Mouse (Mus musculus) MEL (cell line): ENCODE results near the gene Tm9sf2. TPM values are rescaled to one million over a fixed set of nuclear protein-coding genes. Genes with fewer than 3 reads are reported as not detected.
A peak's percentile ranks its signal among the peaks of the same experiment; 100 is the strongest.

ENCODE experiments used
- DNase-seq: peaks from one replicate; pipeline ENCODE4 v3.0.0; 2011; ENCODE audit warnings: low read depth, low spot score
- H3K27ac ChIP-seq: 2 replicates; pipeline ENCODE4 v1.5.1; 2012; ENCODE audit warnings: low read depth, mild to moderate bottlenecking, control low read depth, low read length, moderate library complexity; ENCODE audit not compliant: control insufficient read depth
- H3K27me3 ChIP-seq, 2 experiments: fragments of 150-350 bp in 1 of 2; sonication (generic) in 1 of 2; 2 replicates each; pipeline ENCODE4 v1.6.1; 2012; ENCODE audit warnings: low read length in 2 of 2, mild to moderate bottlenecking in 2 of 2, improper control_type of control experiment in 1 of 2, moderate library complexity in 1 of 2; ENCODE audit not compliant: insufficient read depth in 2 of 2, control insufficient read depth in 1 of 2
- H3K36me3 ChIP-seq, 2 experiments: 2 replicates each; pipeline ENCODE4 v1.6.1; 2012 to 2014; ENCODE audit warnings: low read length in 2 of 2, improper control_type of control experiment in 1 of 2, inconsistent platforms in 1 of 2, mild to moderate bottlenecking in 1 of 2; ENCODE audit not compliant: insufficient read depth in 2 of 2, control insufficient read depth in 1 of 2
- H3K4me1 ChIP-seq, 2 experiments: fragments of 150-350 bp in 1 of 2; sonication (generic) in 1 of 2; 2 replicates each; pipeline ENCODE4 v1.6.1; 2012; ENCODE audit warnings: low read length in 2 of 2, improper control_type of control experiment in 1 of 2, mild to moderate bottlenecking in 1 of 2; ENCODE audit not compliant: insufficient read depth in 2 of 2, control insufficient read depth in 1 of 2
- H3K4me3 ChIP-seq, 2 experiments: fragments of 150-350 bp in 1 of 2; sonication (generic) in 1 of 2; 2 replicates each; pipeline ENCODE4 v1.5.1; 2012; ENCODE audit warnings: low read depth in 2 of 2, low read length in 2 of 2, mild to moderate bottlenecking in 2 of 2, moderate library complexity in 2 of 2, control low read depth in 1 of 2, improper control_type of control experiment in 1 of 2; ENCODE audit not compliant: control insufficient read depth in 1 of 2, insufficient read depth in 1 of 2
- H3K79me2 ChIP-seq: 2 replicates; pipeline ENCODE4 v1.6.1; 2012; ENCODE audit warnings: mild to moderate bottlenecking, low read length, moderate library complexity; ENCODE audit not compliant: control insufficient read depth, poor library complexity, insufficient read depth
- H3K9ac ChIP-seq: 2 replicates; pipeline ENCODE4 v1.6.1; 2012; ENCODE audit warnings: low read depth, mild to moderate bottlenecking, control low read depth, low read length, moderate library complexity; ENCODE audit not compliant: control insufficient read depth, poor library complexity, severe bottlenecking
- H3K9me3 ChIP-seq: fragments of 150-350 bp; sonication (generic); replicated peaks from 2 replicates; pipeline ENCODE4 v1.6.1; 2012; ENCODE audit warnings: mild to moderate bottlenecking, low read length, improper control_type of control experiment, moderate library complexity; ENCODE audit not compliant: insufficient read depth
- CHD2 ChIP-seq: IDR thresholded peaks from 2 replicates; pipeline ENCODE4 v1.6.1; 2011; ENCODE audit warnings: low read length, improper control_type of control experiment
- CTCF ChIP-seq, 3 experiments: IDR thresholded peaks in 2 of 3; conservative IDR thresholded peaks in 1 of 3; 2 replicates each; pipeline ENCODE4 v1.5.1; 2011 to 2012; ENCODE audit warnings: low read length in 3 of 3, low read depth in 2 of 3, mild to moderate bottlenecking in 2 of 3, improper control_type of control experiment in 1 of 3, inconsistent platforms in 1 of 3, mixed read lengths in 1 of 3, moderate library complexity in 1 of 3; ENCODE audit not compliant: control insufficient read depth in 1 of 3, insufficient read depth in 1 of 3, poor library complexity in 1 of 3, severe bottlenecking in 1 of 3
- EP300 ChIP-seq, 2 experiments: IDR thresholded peaks; 2 replicates each; pipeline ENCODE4 v1.6.1; 2011; ENCODE audit warnings: improper control_type of control experiment in 2 of 2, low read length in 2 of 2, low read depth in 1 of 2, mild to moderate bottlenecking in 1 of 2
- JUND ChIP-seq: IDR thresholded peaks from 2 replicates; pipeline ENCODE4 v1.6.1; 2011; ENCODE audit warnings: low read depth, mild to moderate bottlenecking, improper control_type of control experiment, low read length
- KAT2A ChIP-seq: conservative IDR thresholded peaks from 2 replicates; pipeline ENCODE4 v1.6.1; 2012; ENCODE audit warnings: low read depth, low read length, improper control_type of control experiment, inconsistent platforms
- MAFK ChIP-seq: IDR thresholded peaks from 2 replicates; pipeline ENCODE4 v1.6.1; 2011; ENCODE audit warnings: low read depth, mild to moderate bottlenecking, low read length, improper control_type of control experiment, borderline replicate concordance
- MAZ ChIP-seq: IDR thresholded peaks from 2 replicates; pipeline ENCODE4 v1.6.1; 2012; ENCODE audit warnings: low read depth, mild to moderate bottlenecking, inconsistent platforms, low read length, improper control_type of control experiment
- MEF2A ChIP-seq: IDR thresholded peaks from 2 replicates; pipeline ENCODE4 v1.6.1; 2014; ENCODE audit warnings: low read depth, mild to moderate bottlenecking, inconsistent platforms, low read length, improper control_type of control experiment; ENCODE audit not compliant: poor library complexity, insufficient replicate concordance, severe bottlenecking; ENCODE audit errors: extremely low read depth
- MXI1 ChIP-seq: IDR thresholded peaks from 2 replicates; pipeline ENCODE4 v1.6.1; 2011; ENCODE audit warnings: mild to moderate bottlenecking, low read depth, low read length, improper control_type of control experiment
- MYB ChIP-seq: IDR thresholded peaks from 2 replicates; pipeline ENCODE4 v1.6.1; 2011; ENCODE audit warnings: mild to moderate bottlenecking, low read depth, low read length, improper control_type of control experiment
- NELFE ChIP-seq: IDR thresholded peaks from 2 replicates; pipeline ENCODE4 v1.6.1; 2011; ENCODE audit warnings: low read depth, low read length, improper control_type of control experiment
- RAD21 ChIP-seq: IDR thresholded peaks from 2 replicates; pipeline ENCODE4 v1.6.1; 2011; ENCODE audit warnings: mild to moderate bottlenecking, low read depth, low read length, improper control_type of control experiment
- SMC3 ChIP-seq: IDR thresholded peaks from 2 replicates; pipeline ENCODE4 v1.6.1; 2011; ENCODE audit warnings: low read depth, low read length, improper control_type of control experiment
- TBP ChIP-seq: IDR thresholded peaks from 2 replicates; pipeline ENCODE4 v1.8.0; 2011; ENCODE audit warnings: low read depth, low read length, improper control_type of control experiment
- TCF12 ChIP-seq: IDR thresholded peaks from 2 replicates; pipeline ENCODE4 v1.6.1; 2014; ENCODE audit warnings: low read depth, mild to moderate bottlenecking, inconsistent platforms, low read length, improper control_type of control experiment, moderate library complexity
- ZC3H11A ChIP-seq: IDR thresholded peaks from 2 replicates; pipeline ENCODE4 v1.6.1; 2012; ENCODE audit warnings: low read depth, mild to moderate bottlenecking, inconsistent platforms, low read length, improper control_type of control experiment
- polyA plus RNA-seq, 2 experiments: library from polyadenylated mRNA; stranded (reverse) in 1 of 2; unstranded in 1 of 2; fragments of >175 nt in 1 of 2; fragments of >200 nt in 1 of 2; gene quantifications; 2 replicates each; pipeline versions ENCODE4 v1.2.1 to v1.2.4; 2012; ENCODE audit warnings: low replicate concordance in 2 of 2, low read depth in 1 of 2; ENCODE audit not compliant: insufficient read length in 2 of 2, insufficient read depth in 1 of 2, missing spikeins in 1 of 2
- total RNA-seq: library from RNA; depleted of rRNA; stranded (reverse); fragments of 300-350 nt; gene quantifications from 2 replicates; pipeline ENCODE4 v1.2.3, GENCODE M21; 2012

The Tm9sf2 gene
- total and polyA plus RNA-seq, 3 experiments = 59.6 to 62.7 TPM; not detected in 1

- no peak overlapping the region for H3K9ac ChIP-seq
- no peaks in the 10 kb centered on the region for H3K9me3 ChIP-seq
- H3K4me3 ChIP-seq = no peak overlapping the region
- no peaks in the 10 kb centered on the region for H3K27me3 ChIP-seq
- H3K36me3 ChIP-seq = peaks cover 0 to 53% of the 10 kb centered on the region in 2 experiments; a peak in 3 of 4 replicates
- 0 out of 4 replicates have a peak, but pooled peaks cover 0 to 2% of the 10 kb centered on the region in 2 experiments for H3K4me1 ChIP-seq
- H3K27ac ChIP-seq = no peak overlapping the region
- no peaks in the 10 kb centered on the region; the same call in 1 of the 2 replicates for H3K79me2 ChIP-seq
- no peak for TF ChIP-seq MEF2A
- TF ChIP-seq NELFE = no peak
- peak; percentile 42; the same call in 1 of the 2 replicates for TF ChIP-seq SMC3
- TF ChIP-seq TBP = no peak
- peak in 1 of 3 experiments; percentile 41; a peak in 2 of 6 replicates for TF ChIP-seq CTCF (IDR thresholded peaks at IDR 0.05 in 2 of 3, conservative IDR thresholded peaks at IDR 0.05 in 1 of 3; ENCODE audit: control insufficient read depth in 1 of 3, insufficient read depth in 1 of 3, low read depth in 2 of 3, low read length in 3 of 3, poor library complexity in 1 of 3, severe bottlenecking in 1 of 3)
- no peak for TF ChIP-seq EP300 (IDR thresholded peaks at IDR 0.05; ENCODE audit: low read depth in 1 of 2, low read length in 2 of 2)
- TF ChIP-seq RAD21 = peak; percentile 35
- 0 out of 2 replicates have a peak, but pooled peaks have one; percentile 15 for TF ChIP-seq ZC3H11A
- no peak for TF ChIP-seq TCF12
- TF ChIP-seq MAFK = no peak
- no peak for TF ChIP-seq JUND
- TF ChIP-seq KAT2A = no peak
- no peak for DNase-seq
Measured at GRCm38 (mm10) chr14:122131644-122132043, 24.8 kb downstream of the Tm9sf2 start.

- no peak overlapping the region for H3K9ac ChIP-seq
- peaks cover 5 to 8% of the 10 kb centered on the region in 2 experiments; a peak in 2 of 4 replicates for H3K4me1 ChIP-seq
- peaks cover 12 to 44% of the 10 kb centered on the region in 2 experiments for H3K36me3 ChIP-seq
- H3K4me3 ChIP-seq = no peak overlapping the region
- no peak overlapping the region for H3K27ac ChIP-seq
- H3K9me3 ChIP-seq = no peaks in the 10 kb centered on the region
- TF ChIP-seq KAT2A (no peak), MAZ (no peak), MXI1 (no peak), CHD2 (no peak), MYB (no peak)
- no peaks in the 10 kb centered on the region for H3K79me2 ChIP-seq
- DNase-seq = no peak
- no peaks in the 10 kb centered on the region for H3K27me3 ChIP-seq
Measured at GRCm38 (mm10) chr14:122136368-122136928, 29.6 kb downstream of the Tm9sf2 start.
